Mouse (Mus musculus): ENCODE data around the gene Phf10.
"Not testable (repeated sequence)": the region's sequence is repeated elsewhere in the genome, so short reads cannot be mapped to it uniquely, and the experiment has no call there.

- not testable (repeated sequence) for TF ChIP-seq CTCF (IDR thresholded peaks at IDR 0.05; ENCODE audit: low read depth); EP300 (optimal IDR thresholded peaks at IDR 0.05)
These were observed 29.1 kb upstream of the Phf10 start for GRCm38 (mm10) chr17:14990116-14990702.

Data from stomach, postnatal 0 days (tissue).